Mouse (Mus musculus) G1E-ER4 (cell line): ENCODE measurements around the gene Mapk8ip2. TPM values are rescaled to one million over a fixed set of nuclear protein-coding genes. Genes with fewer than 3 reads are reported as not detected.
A peak's percentile ranks its signal among the peaks of the same experiment; 100 is the strongest.

ENCODE experiments used
- GATA1 ChIP-seq: IDR thresholded peaks from one replicate; pipeline ENCODE4 v1.8.0; 2012; ENCODE audit warnings: low read length, inconsistent platforms
- polyA plus RNA-seq: library from polyadenylated mRNA; stranded (reverse); fragments of >175 nt; gene quantifications from 2 replicates; pipeline ENCODE4 v1.2.3, GENCODE M21; 2012

The Mapk8ip2 gene
- polyA plus RNA-seq, 1 experiment, result not detected

DNA sequence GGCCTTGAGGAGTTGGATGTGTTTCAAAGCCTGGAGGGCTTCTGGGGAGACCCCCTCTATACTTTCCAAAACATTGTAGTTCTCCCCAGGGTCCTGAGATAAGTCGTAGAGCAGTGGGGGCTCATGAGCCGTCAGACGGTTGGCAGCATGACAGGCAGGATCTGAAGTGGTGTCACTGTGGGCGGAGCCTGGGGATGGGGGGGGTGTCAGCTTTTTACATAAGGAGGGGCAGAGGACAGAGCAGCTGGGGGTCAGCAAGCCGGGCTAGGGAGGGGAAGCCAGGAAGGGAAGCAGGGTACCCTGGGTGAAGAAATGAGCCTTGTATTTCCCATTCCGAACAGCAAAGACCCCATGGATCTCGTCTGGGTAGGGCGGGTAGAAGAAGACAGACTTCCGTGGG, 19.7 kb downstream of the Mapk8ip2 start:
- no peak for TF ChIP-seq GATA1

- TF ChIP-seq GATA1, result no peak
Measured at GRCm38 (mm10) chr15:89473921-89474320, 20.2 kb downstream of the Mapk8ip2 start.

DNA sequence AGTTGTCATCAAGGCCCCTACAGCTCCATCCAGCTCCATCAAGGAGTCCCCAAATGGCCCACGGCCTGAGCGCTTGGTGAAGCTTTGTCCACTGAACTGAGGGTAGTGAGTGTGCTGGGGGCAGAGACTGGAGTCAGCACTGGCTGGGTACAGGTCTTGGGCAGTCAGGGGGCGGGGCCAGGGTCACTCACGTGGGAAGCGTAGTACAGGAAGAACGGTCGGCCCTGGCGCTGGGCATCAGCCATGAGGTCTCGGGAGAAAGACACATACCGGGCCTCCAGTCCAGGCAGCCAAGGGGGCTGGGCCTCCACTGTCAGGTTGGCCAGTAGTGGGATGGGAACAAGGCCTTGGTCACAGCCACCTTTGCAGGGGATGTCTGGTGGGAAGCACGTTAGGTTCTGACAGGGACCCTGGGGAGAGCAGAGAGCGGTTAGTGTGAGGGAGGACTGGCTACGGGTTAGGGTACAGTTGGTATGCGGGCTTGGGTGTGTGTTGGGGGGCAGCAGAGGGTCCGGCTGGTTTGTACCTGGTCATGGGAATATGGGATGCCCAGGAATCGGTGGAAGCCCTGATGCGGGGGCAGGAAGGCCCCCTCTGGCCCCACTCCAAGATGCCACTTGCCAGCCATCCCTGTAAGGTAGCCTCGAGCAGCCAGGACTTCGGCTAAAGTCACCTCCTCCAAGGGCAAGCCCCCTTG, 21.0 kb downstream of the Mapk8ip2 start:
- TF ChIP-seq GATA1, result no peak

GRCm38 (mm10) chr15:89475293-89475600, 21.5 kb downstream of the Mapk8ip2 start:
- no peak for TF ChIP-seq GATA1

DNA sequence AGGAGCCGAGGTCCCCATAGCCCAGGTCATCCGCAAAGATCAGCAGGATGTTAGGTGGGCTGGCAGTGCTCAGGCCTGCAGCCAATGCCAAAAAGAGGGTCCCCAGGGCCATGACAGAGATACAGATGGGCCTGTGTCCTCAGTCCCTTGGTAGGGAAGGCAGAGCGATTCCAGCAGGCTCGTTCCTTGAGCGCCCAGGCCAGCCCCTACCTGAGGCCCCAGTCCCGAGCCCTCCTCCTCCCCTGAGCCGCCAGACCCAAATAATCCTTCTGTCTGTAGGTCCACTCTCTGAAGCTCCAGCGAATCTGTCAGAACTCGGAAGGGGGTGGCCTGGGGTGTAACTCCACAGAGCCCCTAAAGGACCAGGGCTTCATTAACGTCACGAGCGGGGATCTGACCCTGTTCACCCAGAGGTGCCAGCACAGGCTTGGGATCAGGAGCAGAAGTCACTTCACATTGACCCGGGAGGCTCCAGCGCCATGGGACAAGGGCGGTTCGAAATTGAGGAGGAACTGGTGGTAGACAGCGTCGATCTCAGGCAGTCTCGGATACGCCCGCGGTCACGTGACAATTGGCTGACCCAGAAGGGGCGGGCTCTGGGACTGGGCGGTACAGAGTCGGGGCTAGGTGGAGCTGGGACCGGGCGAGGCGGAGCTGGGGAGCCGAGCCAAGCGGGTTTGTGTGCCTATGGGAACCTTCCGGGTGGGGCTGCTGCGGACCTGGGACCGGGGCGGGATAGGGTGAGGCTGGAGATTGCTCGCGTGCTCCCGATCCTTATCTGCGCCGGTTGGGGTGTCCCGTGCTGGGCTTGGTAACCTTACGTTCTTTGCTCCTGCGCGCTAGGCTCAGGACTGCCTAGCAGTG, 22.1 kb downstream of the Mapk8ip2 start:
- TF ChIP-seq GATA1, result peak; percentile 27

GRCm38 (mm10) chr15:89476475-89476815, 22.7 kb downstream of the Mapk8ip2 start:
- no peak for TF ChIP-seq GATA1

DNA sequence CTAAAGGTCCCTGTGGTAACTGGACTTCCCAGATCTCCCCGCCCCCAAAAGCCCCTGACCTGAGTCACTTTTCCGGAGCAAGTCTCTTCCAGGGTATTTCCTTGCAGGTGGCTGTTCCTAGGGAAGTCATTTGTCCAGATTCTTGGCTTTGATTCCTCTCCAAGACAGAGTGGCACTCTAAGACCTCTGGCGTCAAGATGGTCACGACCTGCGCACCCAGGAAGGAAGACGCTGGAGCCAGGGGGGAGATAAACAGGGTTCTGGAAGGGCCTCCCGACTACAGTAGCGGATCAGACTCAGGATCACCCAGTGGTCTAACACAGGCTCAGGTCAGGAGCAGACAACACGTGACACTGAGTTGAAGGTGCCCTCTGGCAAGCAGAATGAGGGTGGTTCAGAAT, 23.4 kb downstream of the Mapk8ip2 start, which contains the start of gene Arsa:
Arsa (minus strand) TSS at position 335 of the 401 bp plus-strand sequence.
- TF ChIP-seq GATA1, result no peak

DNA sequence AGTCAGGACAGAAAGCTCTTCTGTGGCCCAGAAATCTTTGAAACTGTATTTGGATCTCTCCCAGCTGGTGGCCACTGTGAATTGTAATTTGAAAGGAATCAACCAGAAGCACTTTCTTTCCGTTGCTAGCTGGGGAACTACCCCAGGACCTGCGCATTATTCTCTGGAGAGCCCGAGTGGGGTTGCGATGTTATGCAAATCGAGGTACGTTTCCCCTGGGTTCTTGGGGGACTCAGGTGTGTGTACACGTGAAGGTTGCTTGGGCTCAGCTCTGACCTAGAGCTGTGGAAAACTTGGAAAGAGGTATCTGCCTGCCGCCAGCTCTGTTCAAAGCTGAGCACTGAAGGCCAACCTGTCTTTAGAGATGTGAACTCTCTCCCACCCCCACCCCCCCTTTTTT, 24.1 kb downstream of the Mapk8ip2 start:
- no peak for TF ChIP-seq GATA1

- no peak for TF ChIP-seq GATA1
Measured at GRCm38 (mm10) chr15:89478622-89479021, 24.9 kb downstream of the Mapk8ip2 start.

- no peak for TF ChIP-seq GATA1
Measured at GRCm38 (mm10) chr15:89480584-89480983, 26.9 kb downstream of the Mapk8ip2 start.

DNA sequence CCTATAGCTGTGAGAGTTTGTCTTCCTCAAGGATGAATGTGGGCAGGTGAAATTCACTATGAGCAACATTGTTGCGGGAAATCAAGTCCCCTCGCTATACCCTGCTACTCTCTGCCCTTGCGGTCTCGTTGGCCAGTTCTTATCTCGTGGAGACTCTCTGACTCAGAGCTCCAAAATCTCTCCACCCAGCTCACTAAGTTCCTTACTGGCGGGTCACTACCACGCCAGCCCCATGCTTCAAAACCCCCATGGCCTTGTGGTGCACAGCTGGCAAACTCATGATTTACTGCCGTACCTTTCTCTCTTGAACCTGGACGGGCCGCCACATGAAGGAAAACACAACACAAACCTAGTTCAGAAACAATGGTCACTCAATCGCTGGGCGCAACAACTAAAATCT, 34.5 kb downstream of the Mapk8ip2 start:
- no peak for TF ChIP-seq GATA1

DNA sequence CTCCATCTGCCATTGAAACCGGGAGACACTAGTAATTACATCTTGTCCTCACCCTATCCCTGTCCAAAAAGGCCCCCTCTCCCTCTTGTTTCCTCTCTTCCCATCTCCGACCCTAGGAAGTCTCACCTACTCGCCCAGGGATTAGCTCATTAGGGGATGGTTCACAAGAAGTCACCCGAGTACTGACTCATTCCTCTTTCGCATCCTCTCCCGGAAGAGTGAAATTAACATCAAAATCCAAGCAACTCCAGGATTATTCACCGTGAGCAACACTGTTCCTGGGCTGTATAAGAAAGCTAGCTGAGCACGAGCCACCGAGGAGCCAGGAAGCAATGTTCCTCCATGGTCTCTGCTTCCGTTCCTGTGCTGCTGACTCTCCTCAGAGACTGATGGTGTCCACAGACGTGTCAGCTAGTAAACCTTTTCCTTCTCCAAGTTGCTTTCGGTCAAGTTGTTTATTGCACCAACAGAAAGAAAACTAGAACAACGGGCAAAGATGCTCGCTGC, 35.0 kb downstream of the Mapk8ip2 start:
- TF ChIP-seq GATA1, result no peak

- TF ChIP-seq GATA1, result no peak
Measured at GRCm38 (mm10) chr15:89494970-89495369, 41.3 kb downstream of the Mapk8ip2 start.

GRCm38 (mm10) chr15:89496131-89496530, 42.4 kb downstream of the Mapk8ip2 start:
- no peak for TF ChIP-seq GATA1

DNA sequence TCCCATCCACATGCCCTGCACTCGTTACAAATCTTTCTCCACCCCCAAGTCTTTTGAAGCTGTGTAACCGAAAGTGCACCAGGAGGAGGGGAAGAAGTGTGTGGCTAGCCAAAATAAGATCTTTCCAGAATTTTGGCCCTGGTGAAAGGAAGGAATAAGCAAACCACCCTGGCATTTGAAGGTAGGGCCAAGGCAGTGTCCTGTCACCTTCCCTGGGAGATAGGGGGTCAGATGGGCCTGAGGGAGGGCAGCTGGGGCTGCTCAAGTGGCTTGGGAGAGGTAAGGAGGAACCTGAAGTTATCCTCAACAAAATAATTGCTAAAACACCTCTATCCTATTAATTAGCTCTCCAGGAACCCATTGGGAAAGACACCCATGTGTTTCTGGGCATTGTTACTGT, 43.1 kb downstream of the Mapk8ip2 start:
- TF ChIP-seq GATA1, result no peak

DNA sequence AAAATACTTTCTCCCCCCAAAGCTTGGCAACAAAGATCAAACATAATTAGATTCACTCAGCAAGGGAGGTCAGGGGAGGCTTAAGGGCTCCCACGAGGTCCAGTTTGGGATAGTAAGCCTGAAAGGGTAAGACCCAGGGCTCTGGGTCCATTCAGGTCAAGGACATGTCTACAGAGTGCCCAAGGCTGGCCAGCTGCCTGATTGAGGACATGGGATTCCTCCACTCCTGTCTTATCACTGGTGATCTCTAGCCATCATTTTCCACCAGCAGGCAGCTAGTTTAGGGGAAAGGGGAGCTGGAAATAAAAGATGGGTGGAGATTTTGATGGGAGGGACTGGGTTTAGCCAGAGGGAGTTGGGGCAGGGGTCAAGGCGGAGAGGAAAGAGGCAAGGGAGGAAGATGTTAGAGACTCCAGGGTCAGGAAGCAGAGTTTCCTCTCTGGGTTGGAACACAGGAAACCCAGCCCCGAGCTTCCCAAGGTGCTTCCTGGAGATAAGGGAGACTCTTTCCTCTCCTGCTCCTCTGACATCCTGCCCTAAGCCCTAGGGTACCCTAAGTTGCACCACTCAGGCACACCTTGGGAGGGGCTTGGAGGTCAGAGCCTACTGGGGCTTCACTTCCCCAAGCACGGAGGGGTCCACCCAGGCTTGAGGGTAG, 43.8 kb downstream of the Mapk8ip2 start:
- TF ChIP-seq GATA1, result no peak
